Mouse (Mus musculus) erythroblast, embryonic 14.5 days (primary cell): Measurements from ENCODE around the gene E130309D02Rik. TPM values are rescaled to one million over a fixed set of nuclear protein-coding genes. Genes with fewer than 3 reads are reported as not detected.

Experiments used
- H3K27me3 ChIP-seq: 2 replicates; pipeline ENCODE4 v1.6.1; 2012; ENCODE audit warnings: inconsistent platforms; ENCODE audit not compliant: control insufficient read depth
- H3K36me3 ChIP-seq: 2 replicates; pipeline ENCODE4 v1.6.1; 2012; ENCODE audit warnings: mild to moderate bottlenecking, inconsistent platforms; ENCODE audit not compliant: control insufficient read depth
- H3K4me1 ChIP-seq: 2 replicates; pipeline ENCODE4 v1.6.1; 2012; ENCODE audit warnings: inconsistent platforms; ENCODE audit not compliant: control insufficient read depth
- H3K4me3 ChIP-seq: replicated peaks from 2 replicates; pipeline ENCODE3; 2012; ENCODE audit warnings: moderate library complexity, mild to moderate bottlenecking, inconsistent platforms
- H3K9me3 ChIP-seq: 2 replicates; pipeline ENCODE4 v1.6.1; 2012; ENCODE audit warnings: low read length, inconsistent platforms, mixed read lengths; ENCODE audit not compliant: control insufficient read depth
- GATA1 ChIP-seq: IDR thresholded peaks from 2 replicates; pipeline ENCODE4 v1.6.1; 2012; ENCODE audit warnings: low read length, inconsistent platforms, mixed read lengths
- TAL1 ChIP-seq: IDR thresholded peaks from 3 replicates; pipeline ENCODE4 v1.6.1; 2012; ENCODE audit warnings: low read length, inconsistent platforms, mixed read lengths
- polyA plus RNA-seq: library from polyadenylated mRNA; stranded (reverse); fragments of >175 nt; gene quantifications from 2 replicates; pipeline ENCODE4 v1.2.3, GENCODE M21; 2012

The E130309D02Rik gene
- polyA plus RNA-seq, 1 experiment, result 10.0 TPM

DNA sequence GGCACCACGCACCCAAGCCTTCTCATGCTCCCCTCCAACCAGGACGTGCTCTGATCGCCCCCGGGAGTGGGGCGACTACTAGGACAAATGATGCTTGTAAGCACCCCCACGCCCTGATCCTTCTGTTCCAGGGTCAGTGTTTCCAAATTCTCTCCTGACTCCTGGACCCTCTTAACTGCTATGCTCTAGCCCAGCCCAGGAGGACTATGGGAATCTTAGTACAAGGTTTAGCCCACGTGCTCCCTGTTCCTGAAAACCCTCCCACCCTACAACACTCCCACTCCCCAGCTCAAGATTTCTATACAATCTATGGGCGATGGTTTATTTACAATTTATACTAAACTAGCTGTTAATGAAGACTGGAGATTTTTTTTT, 341 bp upstream of the E130309D02Rik start:
- peaks cover 50% of the 10 kb centered on the region for H3K4me1 ChIP-seq
- H3K36me3 ChIP-seq, result peaks cover 81% of the 10 kb centered on the region
- no peaks in the 10 kb centered on the region for H3K9me3 ChIP-seq
- H3K27me3 ChIP-seq, result no peaks in the 10 kb centered on the region
- peak overlapping the region; percentile 87 for H3K4me3 ChIP-seq
- TF ChIP-seq TAL1, result no peak
- no peak for TF ChIP-seq GATA1

DNA sequence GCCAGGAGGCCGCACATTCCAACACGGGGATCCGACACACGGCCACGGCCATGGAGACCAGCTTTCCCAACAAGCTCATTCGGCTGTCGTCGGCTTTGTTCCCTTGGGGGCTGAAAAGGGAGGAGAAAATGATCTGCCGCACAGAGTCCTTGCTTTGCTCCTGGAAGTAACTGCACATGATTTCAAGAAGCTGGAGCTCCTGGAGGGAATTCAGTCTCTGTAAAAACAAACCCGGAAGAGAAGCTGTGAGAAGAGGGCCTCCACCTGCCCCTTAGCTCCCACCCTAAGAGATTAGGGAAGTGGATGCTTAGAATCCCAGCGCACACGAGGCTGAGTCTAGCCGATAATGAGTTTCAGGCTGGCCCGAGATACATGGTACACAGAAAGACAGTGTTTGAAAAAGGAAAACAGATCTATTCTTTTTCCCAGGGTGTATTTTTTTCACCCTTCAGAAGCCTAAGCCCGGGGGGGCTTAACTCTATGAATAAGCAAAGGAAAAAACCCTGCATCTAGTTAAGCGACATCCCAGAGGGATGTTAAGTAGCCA, 904 bp downstream of the E130309D02Rik start:
- peaks cover 63% of the 10 kb centered on the region for H3K4me1 ChIP-seq
- TF ChIP-seq TAL1 (no peak), GATA1 (no peak)
- no peaks in the 10 kb centered on the region for H3K9me3 ChIP-seq
- H3K36me3 ChIP-seq, result peaks cover 81% of the 10 kb centered on the region
- H3K4me3 ChIP-seq, result peak overlapping the region; percentile 87
- no peaks in the 10 kb centered on the region for H3K27me3 ChIP-seq

DNA sequence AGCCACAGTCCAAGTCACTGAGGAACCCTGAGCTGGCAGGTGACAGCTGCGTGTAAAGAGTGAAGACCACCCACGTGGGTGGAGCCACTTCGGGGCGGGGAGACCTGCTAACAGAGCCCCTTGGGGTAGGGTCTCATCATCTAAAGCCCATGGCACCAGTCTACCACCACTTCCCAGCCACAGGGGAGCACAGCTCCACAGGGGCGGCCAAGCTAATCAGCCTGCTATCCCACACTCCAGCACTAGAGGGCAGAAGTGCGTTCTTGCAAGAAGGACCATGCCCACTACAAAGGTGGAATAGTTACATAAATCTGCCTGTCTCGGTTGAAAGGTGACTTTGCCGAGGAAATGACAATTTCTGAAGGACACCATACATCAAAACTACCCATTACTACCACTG, 3.3 kb downstream of the E130309D02Rik start:
- TF ChIP-seq GATA1 (no peak), TAL1 (no peak)
- H3K36me3 ChIP-seq, result peaks cover 84% of the 10 kb centered on the region
- H3K9me3 ChIP-seq, result no peaks in the 10 kb centered on the region
- H3K4me1 ChIP-seq, result peaks cover 63% of the 10 kb centered on the region
- H3K4me3 ChIP-seq, result no peak overlapping the region
- H3K27me3 ChIP-seq, result no peaks in the 10 kb centered on the region

DNA sequence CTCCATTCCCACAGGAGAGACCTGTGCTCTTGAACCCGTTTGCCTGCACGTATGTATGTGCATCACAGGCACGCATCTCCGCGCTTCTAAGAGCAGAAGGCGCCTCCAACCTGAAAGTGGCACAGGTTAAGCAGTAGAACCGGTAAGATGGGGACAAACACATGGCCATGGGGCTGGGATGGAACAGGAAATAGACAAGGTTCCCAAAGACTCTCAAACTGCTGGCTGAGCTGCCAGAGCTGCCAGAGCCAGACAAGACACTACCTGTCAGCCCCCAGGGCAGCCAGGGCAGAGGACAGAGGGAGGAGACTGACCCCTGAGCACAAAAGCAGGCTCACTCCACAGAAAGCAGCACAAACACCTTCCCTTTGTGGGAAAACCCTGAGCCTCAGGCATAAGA, 5.2 kb downstream of the E130309D02Rik start:
- no peak for TF ChIP-seq GATA1
- TF ChIP-seq TAL1, result no peak
- Histone ChIP-seq H3K4me1 (peaks cover 55% of the 10 kb centered on the region), H3K4me3 (no peak overlapping the region), H3K9me3 (peaks cover 4% of the 10 kb centered on the region; the same call in 1 of the 2 replicates), H3K27me3 (no peaks in the 10 kb centered on the region), H3K36me3 (peaks cover 91% of the 10 kb centered on the region)

DNA sequence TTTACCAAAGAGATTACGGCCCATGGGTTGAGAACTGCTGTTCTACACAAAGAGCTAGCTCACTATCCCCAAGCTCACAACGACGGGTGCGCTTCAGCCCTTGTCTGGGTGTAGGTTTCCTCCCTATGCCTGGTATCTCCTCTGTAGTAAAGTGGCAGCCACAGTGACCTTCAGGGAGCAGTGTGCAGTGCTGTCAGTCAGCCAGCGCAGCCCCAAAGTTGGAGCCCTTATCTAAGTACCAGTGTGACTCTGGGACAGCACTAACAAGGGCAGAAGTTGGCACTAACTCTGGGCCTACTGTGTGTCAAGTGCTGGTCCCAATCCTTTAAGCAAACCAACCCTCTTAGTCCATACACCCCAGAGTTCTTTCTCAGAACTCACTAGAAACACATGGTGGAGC, 6.3 kb downstream of the E130309D02Rik start:
- Histone ChIP-seq H3K4me1 (peaks cover 44% of the 10 kb centered on the region), H3K27me3 (no peaks in the 10 kb centered on the region), H3K36me3 (peaks cover 98% of the 10 kb centered on the region), H3K9me3 (peaks cover 4% of the 10 kb centered on the region; the same call in 1 of the 2 replicates), H3K4me3 (no peak overlapping the region)
- TF ChIP-seq TAL1 (no peak), GATA1 (no peak)

DNA sequence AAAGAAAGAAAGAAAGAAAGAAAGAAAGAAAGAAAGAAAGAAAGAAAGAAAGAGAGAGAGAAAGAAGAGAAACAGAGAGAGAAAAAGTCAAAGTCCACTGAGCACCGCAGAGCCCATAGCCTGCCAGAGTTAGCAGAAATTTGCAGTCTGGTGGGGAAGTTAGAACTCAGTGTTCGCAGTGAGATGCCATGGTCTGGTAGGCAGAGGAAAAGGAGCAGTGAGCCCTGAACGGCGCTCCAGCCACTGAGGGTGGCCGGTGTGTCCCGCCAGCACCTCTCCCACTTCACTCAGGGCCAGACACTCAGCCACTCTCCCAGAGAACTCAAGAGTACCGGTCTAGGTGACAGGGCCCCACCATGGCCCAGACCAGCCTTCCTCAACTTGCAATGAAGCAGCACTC, 10.9 kb downstream of the E130309D02Rik start:
- Histone ChIP-seq H3K27me3 (no peaks in the 10 kb centered on the region), H3K4me1 (peaks cover 7% of the 10 kb centered on the region), H3K9me3 (peaks cover 4% of the 10 kb centered on the region; the same call in 1 of the 2 replicates), H3K36me3 (peaks cover 98% of the 10 kb centered on the region), H3K4me3 (no peak overlapping the region)
- TF ChIP-seq TAL1 (no peak), GATA1 (no peak)

DNA sequence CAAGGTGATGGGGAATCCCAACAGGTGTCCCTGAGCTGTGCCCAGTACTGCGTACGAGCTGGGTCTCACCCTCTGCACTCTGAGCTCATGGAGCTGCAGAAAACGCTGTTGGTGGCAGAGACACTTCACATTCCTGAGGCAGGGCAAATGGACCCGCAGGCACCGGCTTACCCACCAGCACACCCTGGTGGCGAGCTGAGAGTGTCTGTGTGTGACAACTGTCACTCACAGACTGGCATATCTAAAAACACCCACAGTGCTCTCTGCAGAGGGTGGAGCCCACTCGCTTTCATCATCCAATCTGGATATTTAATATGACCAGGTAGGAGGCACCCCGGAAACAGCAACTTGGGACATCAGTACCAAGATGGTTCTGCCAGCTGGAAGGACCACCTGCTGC, 13.9 kb downstream of the E130309D02Rik start:
- H3K9me3 ChIP-seq, result peaks cover 4% of the 10 kb centered on the region; the same call in 1 of the 2 replicates
- H3K4me3 ChIP-seq, result no peak overlapping the region
- H3K36me3 ChIP-seq, result peaks cover 75% of the 10 kb centered on the region
- peaks cover 7% of the 10 kb centered on the region for H3K4me1 ChIP-seq
- no peaks in the 10 kb centered on the region for H3K27me3 ChIP-seq
- TF ChIP-seq GATA1, result no peak
- no peak for TF ChIP-seq TAL1

DNA sequence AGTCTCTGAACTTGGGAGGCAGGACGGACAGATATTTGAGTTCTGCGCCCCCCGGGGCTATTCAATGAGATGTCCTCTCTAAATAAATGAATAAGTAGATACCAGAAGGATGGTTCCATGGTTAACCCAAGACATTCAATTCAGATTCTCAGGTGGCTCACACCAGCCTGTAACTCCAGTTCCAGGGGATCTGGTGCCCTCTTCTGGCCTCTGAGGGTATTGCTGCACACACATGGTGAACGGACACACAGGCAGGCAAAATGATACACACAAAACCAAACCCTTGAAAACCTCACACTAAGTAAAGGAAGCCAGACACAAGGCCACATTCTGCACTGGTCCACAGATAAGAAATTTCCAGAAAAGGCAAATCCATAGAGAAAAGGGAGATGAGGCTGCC, 15.5 kb downstream of the E130309D02Rik start:
- H3K4me1 ChIP-seq, result peaks cover 7% of the 10 kb centered on the region
- no peak overlapping the region for H3K4me3 ChIP-seq
- peaks cover 59% of the 10 kb centered on the region for H3K36me3 ChIP-seq
- TF ChIP-seq GATA1 (no peak), TAL1 (no peak)
- H3K9me3 ChIP-seq, result peaks cover 5% of the 10 kb centered on the region
- peaks cover 4% of the 10 kb centered on the region; the same call in 1 of the 2 replicates for H3K27me3 ChIP-seq

DNA sequence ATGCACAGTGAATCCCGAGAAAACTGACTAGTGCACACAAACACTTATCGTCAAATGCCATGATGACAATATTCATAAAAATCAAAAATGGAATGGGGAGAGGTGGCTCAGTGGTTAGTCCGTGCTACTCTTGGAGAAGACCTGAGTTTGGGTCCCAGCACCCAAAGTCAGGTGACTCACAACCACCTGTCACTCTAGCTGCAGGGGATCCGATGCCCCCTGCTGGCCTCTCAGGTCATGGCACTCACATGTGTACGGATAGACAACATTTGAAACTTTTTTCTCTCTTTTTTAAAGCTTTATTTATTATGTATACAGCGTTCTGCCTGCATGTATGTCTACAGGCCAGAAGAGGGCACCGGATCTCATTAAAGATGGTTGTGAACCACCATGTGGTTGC, 16.8 kb downstream of the E130309D02Rik start:
- H3K9me3 ChIP-seq, result peaks cover 10% of the 10 kb centered on the region
- H3K4me3 ChIP-seq, result no peak overlapping the region
- H3K27me3 ChIP-seq, result peaks cover 17% of the 10 kb centered on the region
- peaks cover 48% of the 10 kb centered on the region for H3K36me3 ChIP-seq
- H3K4me1 ChIP-seq, result peaks cover 7% of the 10 kb centered on the region
- TF ChIP-seq GATA1 (no peak), TAL1 (no peak)

DNA sequence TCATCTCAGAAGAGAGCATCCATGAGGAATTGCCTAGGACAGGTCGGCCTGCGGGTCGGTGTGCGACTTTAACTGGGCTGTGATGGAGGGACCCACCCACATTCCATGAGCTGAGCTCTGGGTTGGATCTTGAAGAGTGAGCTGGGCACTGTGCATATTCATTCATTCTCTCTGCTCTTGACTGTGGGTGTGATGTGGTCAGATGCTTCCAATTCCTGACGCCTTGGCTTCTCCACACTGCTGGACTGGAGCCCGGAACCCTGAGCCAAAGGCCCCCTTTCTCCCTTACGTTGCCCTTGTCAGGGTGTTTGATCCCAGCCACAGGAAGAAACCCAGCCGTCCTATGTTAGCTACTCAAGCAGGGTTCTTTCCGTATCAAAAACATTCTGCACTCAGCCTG, 17.2 kb downstream of the E130309D02Rik start:
- H3K4me3 ChIP-seq, result no peak overlapping the region
- TF ChIP-seq GATA1 (no peak), TAL1 (no peak)
- H3K4me1 ChIP-seq, result peaks cover 4% of the 10 kb centered on the region
- peaks cover 21% of the 10 kb centered on the region for H3K27me3 ChIP-seq
- peaks cover 44% of the 10 kb centered on the region for H3K36me3 ChIP-seq
- H3K9me3 ChIP-seq, result peaks cover 10% of the 10 kb centered on the region
